Mouse (Mus musculus) intestine, embryonic 15.5 days (tissue): ENCODE measurements around the gene Eef1akmt3. TPM values are rescaled to one million over a fixed set of nuclear protein-coding genes. Genes with fewer than 3 reads are reported as not detected.

Source experiments
- ATAC-seq: fragments of 200-750 bp; cut with Nextera tagmentation; 2 replicates; pipeline ENCODE4 v1.8.0; 2017; ENCODE audit warnings: moderate TSS enrichment, moderate library complexity
- H3K27ac ChIP-seq: fragments of 300-500 bp; sonication (generic); 2 replicates; pipeline ENCODE4 v1.5.1; 2015; ENCODE audit warnings: mild to moderate bottlenecking, inconsistent platforms
- H3K27me3 ChIP-seq: fragments of 300-500 bp; sonication (generic); replicated peaks from 2 replicates; pipeline ENCODE4 v1.6.1; 2015; ENCODE audit warnings: inconsistent platforms
- H3K36me3 ChIP-seq: fragments of 300-500 bp; sonication (generic); 2 replicates; pipeline ENCODE4 v1.6.1; 2015; ENCODE audit warnings: inconsistent platforms
- H3K4me1 ChIP-seq: fragments of 300-500 bp; sonication (generic); replicated peaks from 2 replicates; pipeline ENCODE4 v1.6.1; 2015; ENCODE audit warnings: inconsistent platforms
- H3K4me2 ChIP-seq: fragments of 300-500 bp; sonication (generic); replicated peaks from 2 replicates; pipeline ENCODE4 v1.6.1; 2015; ENCODE audit warnings: mild to moderate bottlenecking, inconsistent platforms
- H3K4me3 ChIP-seq: fragments of 300-500 bp; sonication (generic); replicated peaks from 2 replicates; pipeline ENCODE4 v1.5.1; 2015; ENCODE audit warnings: inconsistent platforms
- H3K9ac ChIP-seq: fragments of 300-500 bp; sonication (generic); 2 replicates; pipeline ENCODE4 v1.6.1; 2015; ENCODE audit warnings: inconsistent platforms
- H3K9me3 ChIP-seq: fragments of 300-500 bp; sonication (generic); 2 replicates; pipeline ENCODE4 v1.6.1; 2016; ENCODE audit warnings: inconsistent platforms
- WGBS: fragments of 180-500 bp; shearing (Covaris S2); methylation state at CpG from one replicate; pipeline ENCODE4 v1.1.7; 2015; 5-methylcytosine and 5-hydroxymethylcytosine counted together
- polyA plus RNA-seq: library from polyadenylated mRNA; unstranded; fragments of >200 nt; fragmentation: Nextera tagmentation; extraction: Ambion mirVana; gene quantifications from 2 replicates; pipeline ENCODE4 v1.2.1, GENCODE M21; 2015

The Eef1akmt3 gene
- polyA plus RNA-seq, 1 experiment from 2014 or later: 0.40 TPM

DNA sequence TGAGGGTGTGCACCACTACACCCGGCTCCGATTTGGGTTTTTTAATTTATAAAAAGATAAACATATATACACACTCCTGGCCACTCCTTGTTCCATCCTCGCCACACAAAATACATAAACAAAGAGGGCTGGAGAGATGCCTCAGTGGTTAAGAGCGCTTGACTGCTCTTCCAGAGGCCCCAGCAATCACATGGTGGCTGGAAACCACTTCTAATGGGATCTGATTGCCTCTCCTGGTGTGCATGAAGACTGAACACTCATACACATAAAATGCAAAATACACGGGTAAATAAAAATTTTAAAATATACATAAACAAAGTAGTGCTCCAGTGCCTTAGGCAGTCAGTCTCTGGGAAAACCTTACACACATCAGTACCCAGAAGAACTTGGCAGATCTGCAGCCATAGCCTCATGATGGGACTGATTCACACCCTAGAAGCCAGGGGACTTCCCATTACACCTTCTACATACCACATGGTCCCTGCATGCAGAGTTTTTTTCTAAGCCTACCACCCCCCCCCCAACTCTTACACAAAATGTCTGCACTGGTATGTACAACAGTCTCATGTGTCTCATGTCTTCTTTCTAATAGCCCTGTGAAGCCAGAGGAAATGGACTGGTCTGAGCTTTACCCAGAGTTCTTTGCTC, 1.3 kb upstream of the Eef1akmt3 start:
- peak overlapping the region; percentile 85 for H3K4me3 ChIP-seq
- 0 out of 2 replicates have a peak, but pooled peaks cover 2% of the 10 kb centered on the region for H3K36me3 ChIP-seq
- peak overlapping the region; percentile 69 for H3K9ac ChIP-seq
- peaks cover 6% of the 10 kb centered on the region for H3K27me3 ChIP-seq
- no peaks in the 10 kb centered on the region for H3K9me3 ChIP-seq
- peak; percentile 10 for ATAC-seq
- peaks cover 11% of the 10 kb centered on the region for H3K4me1 ChIP-seq
- WGBS: 16% methylated on average over 5 of the region's 5 CpGs
- peak overlapping the region; percentile 97 for H3K4me2 ChIP-seq
- peak overlapping the region; percentile 71 for H3K27ac ChIP-seq

DNA sequence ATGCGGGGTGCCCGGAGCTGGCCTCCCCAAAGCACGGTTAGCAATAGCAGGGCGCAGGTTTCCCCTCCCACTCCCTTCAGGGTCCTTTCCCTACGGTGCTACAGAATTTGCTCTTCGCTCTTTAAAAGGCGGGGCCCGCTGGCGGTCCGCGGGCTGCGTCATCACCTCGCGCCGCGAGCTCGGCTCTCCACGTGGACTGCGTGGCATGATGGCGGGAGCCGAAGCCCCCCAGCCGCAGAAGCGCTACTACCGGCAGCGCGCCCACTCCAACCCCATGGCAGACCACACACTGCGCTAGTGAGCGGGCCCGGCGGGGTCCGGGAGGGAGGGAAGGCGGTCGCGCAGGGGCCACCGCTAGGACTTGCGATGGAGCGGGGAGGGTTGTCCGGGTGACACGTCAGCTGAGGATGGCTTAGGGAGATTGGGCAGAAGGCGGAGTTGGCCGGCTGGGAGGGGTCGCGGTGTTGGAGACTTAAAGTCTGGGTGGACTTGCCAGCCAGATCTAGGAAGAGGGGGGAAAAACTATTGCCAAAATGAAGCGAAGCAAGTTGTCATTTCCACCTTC, 543 bp upstream of the Eef1akmt3 start:
- Histone ChIP-seq H3K9ac (peak overlapping the region; percentile 69), H3K4me3 (peak overlapping the region; percentile 85), H3K9me3 (no peaks in the 10 kb centered on the region), H3K4me2 (peak overlapping the region; percentile 97), H3K36me3 (0 out of 2 replicates have a peak, but pooled peaks cover 2% of the 10 kb centered on the region), H3K27ac (peak overlapping the region; percentile 71), H3K27me3 (0 out of 2 replicates have a peak, but pooled peaks cover 3% of the 10 kb centered on the region), H3K4me1 (peaks cover 11% of the 10 kb centered on the region)
- peak; percentile 92 for ATAC-seq
- under 1% methylated on average over 38 of the region's 44 CpGs for WGBS

DNA sequence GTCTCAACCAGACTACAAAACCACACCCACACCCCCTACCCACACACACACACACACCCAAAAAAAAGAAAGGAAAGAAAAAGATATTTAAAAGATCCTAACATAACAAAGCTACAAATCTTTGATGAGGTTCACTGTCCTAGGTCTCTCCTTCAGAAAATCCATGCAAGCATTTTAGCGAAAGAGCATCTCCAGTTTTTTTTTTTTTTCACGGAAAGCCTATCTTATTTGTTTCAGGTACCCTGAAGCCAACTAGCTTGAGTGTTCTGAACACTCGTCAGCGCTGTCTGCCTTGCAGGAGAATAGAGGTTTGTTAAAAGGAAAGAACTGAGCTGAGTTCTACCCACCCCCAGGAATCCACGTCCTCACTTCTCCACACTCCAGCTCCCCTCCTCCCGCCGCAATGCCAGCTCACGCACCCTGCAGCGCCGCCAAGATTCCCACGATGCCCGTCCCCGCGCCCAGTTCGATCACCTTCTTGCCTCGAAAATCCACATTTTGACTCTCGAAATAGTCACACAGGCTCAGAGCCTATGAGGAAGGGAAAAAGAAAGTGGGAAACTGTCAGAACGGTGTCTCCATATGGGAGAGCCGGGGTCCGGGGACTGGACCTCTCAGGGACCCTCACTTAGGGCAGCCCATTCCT, 621 bp downstream of the Eef1akmt3 start:
- Histone ChIP-seq H3K4me1 (peaks cover 11% of the 10 kb centered on the region), H3K9ac (peak overlapping the region; percentile 69), H3K36me3 (no peaks in the 10 kb centered on the region), H3K27me3 (0 out of 2 replicates have a peak, but pooled peaks cover 3% of the 10 kb centered on the region), H3K9me3 (no peaks in the 10 kb centered on the region), H3K4me3 (peak overlapping the region; percentile 85), H3K27ac (no peak overlapping the region; the same call in 1 of the 2 replicates), H3K4me2 (peak overlapping the region; percentile 97)
- ATAC-seq: no peak
- WGBS: 2% methylated on average over 20 of the region's 20 CpGs

DNA sequence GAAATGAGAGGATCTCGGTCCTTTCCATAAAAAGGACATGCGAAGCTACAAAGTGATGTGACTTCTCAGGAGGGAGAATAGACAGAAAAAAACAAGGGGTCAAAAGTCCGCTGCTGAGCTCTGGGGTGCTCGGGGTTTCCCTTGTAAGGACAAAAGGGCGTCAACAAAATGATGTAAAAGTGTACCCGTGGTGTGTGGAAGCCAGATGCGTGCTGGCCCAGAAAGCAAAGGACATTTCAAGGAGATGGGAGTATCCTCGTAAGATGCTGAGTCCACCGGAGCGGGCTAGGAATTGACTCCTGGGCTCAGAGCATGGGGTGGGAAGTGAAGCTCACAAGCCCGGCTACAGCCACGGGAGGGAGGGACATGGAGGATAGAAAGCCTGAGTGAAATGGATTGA, 3.7 kb downstream of the Eef1akmt3 start:
- Histone ChIP-seq H3K9ac (no peak overlapping the region), H3K27ac (no peak overlapping the region), H3K36me3 (no peaks in the 10 kb centered on the region), H3K9me3 (no peaks in the 10 kb centered on the region), H3K4me3 (no peak overlapping the region), H3K4me2 (no peak overlapping the region), H3K27me3 (0 out of 2 replicates have a peak, but pooled peaks cover 3% of the 10 kb centered on the region), H3K4me1 (peaks cover 9% of the 10 kb centered on the region)
- no peak for ATAC-seq
- WGBS: 75% methylated on average over 12 of the region's 12 CpGs

DNA sequence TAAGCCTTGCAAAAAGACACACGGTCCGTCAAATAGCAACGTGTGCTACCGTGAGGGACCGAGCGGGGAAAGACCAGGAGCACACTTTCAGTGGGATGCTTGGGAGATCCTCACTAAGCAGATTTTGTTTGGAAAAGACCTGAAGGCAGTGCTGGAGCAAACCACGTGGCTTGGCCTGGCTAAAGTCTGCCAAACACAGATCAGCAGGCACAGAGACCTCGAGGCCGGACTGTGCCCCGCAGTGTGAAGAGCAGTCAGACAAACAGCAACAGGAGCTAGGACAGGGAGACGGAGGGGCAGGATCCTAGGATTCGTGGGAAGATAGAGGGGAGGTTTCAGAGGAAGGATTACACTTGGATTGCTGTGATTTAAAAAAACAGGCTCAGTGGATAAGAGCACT, 5.0 kb downstream of the Eef1akmt3 start:
- Histone ChIP-seq H3K9ac (no peak overlapping the region), H3K27me3 (0 out of 2 replicates have a peak, but pooled peaks cover 3% of the 10 kb centered on the region), H3K36me3 (no peaks in the 10 kb centered on the region), H3K4me3 (no peak overlapping the region), H3K27ac (no peak overlapping the region), H3K4me2 (no peak overlapping the region), H3K4me1 (peaks cover 5% of the 10 kb centered on the region; the same call in 1 of the 2 replicates), H3K9me3 (no peaks in the 10 kb centered on the region)
- WGBS: 76% methylated on average over 12 of the region's 12 CpGs
- no peak for ATAC-seq

DNA sequence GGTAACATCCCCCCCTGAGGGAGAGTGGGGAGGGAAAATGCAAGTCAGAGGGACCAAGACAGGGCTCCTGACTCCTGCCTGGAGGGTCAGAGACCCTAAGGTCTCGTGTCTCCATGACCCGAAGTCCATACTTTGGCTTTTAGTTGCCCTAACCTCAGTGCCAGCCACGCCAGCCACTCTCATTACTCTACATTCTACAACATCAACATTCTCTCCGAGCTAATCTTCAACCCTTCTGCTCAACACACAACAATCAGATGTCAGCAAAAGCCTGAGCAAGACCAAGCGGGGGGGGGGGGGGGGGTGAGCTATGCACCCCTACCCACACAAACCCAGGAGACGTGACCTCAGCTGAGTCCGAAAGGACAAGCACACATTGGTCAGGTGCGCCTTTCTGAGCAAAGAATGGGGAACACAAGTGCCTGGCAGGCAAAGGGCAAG, 8.0 kb downstream of the Eef1akmt3 start:
- WGBS: 80% methylated on average over 8 of the region's 8 CpGs
- Histone ChIP-seq H3K9me3 (no peaks in the 10 kb centered on the region), H3K27me3 (no peaks in the 10 kb centered on the region), H3K4me2 (no peak overlapping the region), H3K4me3 (no peak overlapping the region), H3K4me1 (peaks cover 4% of the 10 kb centered on the region; the same call in 1 of the 2 replicates), H3K9ac (no peak overlapping the region), H3K27ac (no peak overlapping the region), H3K36me3 (0 out of 2 replicates have a peak, but pooled peaks cover 1% of the 10 kb centered on the region)
- ATAC-seq: no peak

DNA sequence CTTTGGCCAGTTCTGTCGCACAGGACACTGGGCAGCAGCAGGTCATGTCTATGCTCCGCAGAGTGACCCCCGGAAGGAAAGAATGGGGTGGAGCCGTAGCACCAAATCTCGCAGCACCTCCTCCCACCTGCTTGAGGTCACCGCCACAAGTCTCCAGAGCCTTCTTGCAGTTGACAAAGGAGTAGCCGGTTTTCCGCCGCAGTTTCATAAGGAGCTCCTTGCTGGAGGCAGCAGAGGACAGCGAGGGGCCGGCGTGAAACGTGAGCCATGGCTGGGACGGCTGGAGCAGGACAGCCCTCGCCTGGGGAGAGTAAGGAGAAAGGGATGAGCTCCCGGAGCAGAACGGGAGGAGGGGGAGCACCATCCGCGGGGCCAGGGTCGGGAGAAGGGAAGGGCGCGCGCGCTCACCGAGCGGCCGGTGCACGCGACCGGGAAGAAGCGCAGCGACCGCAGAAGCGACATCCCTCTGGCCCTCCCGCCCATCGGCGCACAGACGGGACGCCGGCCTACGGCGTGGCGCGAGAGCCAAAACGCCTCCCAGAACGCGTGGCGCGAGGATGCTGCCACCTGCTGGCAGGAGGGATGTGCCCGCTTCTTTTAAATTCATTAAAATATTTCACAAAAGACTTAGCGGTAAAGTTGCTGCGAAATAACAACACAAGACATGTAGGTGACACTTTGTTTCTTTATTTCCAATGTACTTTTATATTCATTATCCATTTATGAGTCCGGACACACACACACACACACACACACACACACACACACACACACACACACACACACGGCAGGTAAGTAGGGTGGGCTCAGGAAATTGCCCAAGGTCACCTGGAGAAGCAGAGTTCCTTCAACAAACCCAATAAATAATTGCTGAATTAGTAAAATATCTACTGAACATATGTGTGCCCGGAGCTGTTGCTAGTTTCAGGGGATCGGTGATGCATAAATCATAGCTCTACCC, 10.7 kb downstream of the Eef1akmt3 start, which contains the start of gene Tsfm:
Gene Tsfm (minus strand): TSS at position 505 of the 961 bp plus-strand sequence.
- H3K36me3 ChIP-seq: peaks cover 13% of the 10 kb centered on the region; the same call in 1 of the 2 replicates
- H3K4me2 ChIP-seq: peak within 1 kb of the TSS; percentile 63
- peak within 1 kb of the TSS; percentile 86 for H3K9ac ChIP-seq
- ATAC-seq: peak; percentile 92
- 5% methylated on average over 56 of the region's 56 CpGs for WGBS
- H3K27ac ChIP-seq: peak within 1 kb of the TSS; percentile 72
- peaks cover 4% of the 10 kb centered on the region; the same call in 1 of the 2 replicates for H3K4me1 ChIP-seq
- H3K9me3 ChIP-seq: no peaks in the 10 kb centered on the region
- H3K27me3 ChIP-seq: no peaks in the 10 kb centered on the region
- peak within 1 kb of the TSS; percentile 80 for H3K4me3 ChIP-seq

DNA sequence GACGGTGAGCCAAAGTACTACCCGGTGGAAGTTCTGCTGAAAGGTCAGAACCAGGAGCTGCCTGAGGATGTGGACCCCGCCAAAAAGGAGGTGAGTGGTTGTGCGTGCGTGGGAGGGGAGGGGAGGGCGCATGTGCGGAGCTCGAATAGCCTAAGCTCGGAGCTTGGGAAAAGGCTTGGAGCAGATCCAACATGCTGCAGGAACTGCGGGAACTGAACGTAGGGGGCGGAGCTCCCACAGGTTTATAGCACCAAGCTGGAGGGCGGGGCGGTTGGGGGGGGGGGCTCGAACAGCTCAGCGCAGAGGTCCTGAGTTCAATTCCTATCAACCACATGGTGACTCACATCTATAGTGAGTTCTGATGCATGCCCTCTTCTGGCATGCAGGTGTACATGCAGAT, 22.9 kb downstream of the Eef1akmt3 start:
- Histone ChIP-seq H3K4me1 (no peaks in the 10 kb centered on the region), H3K27ac (no peak overlapping the region), H3K9ac (no peak overlapping the region), H3K9me3 (no peaks in the 10 kb centered on the region), H3K4me2 (no peak overlapping the region), H3K27me3 (no peaks in the 10 kb centered on the region), H3K36me3 (peaks cover 4% of the 10 kb centered on the region; the same call in 1 of the 2 replicates), H3K4me3 (no peak overlapping the region)
- ATAC-seq: no peak
- WGBS: 73% methylated on average over 16 of the region's 16 CpGs

DNA sequence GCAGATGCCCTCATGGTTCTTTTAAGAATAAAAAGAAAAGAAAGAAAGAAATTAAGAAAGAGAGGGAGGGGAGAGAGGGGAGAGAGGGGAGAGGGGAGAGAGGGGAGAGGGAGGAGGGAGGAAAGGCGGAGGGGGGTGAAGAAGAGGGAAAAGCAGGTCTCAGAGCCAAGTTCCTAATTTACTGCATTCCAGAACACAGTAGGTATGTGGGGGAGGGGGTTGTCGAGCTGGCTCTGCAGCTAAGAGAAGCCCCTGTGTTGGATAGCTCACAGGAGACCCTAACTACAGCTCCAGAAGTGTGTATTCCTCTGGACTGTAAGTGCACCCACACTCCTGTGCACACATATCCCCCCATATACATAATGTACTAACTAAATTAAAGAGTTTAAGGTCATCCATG, 24.2 kb downstream of the Eef1akmt3 start:
- ATAC-seq: no peak
- Histone ChIP-seq H3K9ac (no peak overlapping the region), H3K4me2 (no peak overlapping the region), H3K9me3 (no peaks in the 10 kb centered on the region), H3K27ac (no peak overlapping the region), H3K36me3 (no peaks in the 10 kb centered on the region), H3K4me3 (no peak overlapping the region), H3K27me3 (no peaks in the 10 kb centered on the region), H3K4me1 (no peaks in the 10 kb centered on the region)
- 18% methylated on average over 2 of the region's 2 CpGs for WGBS

DNA sequence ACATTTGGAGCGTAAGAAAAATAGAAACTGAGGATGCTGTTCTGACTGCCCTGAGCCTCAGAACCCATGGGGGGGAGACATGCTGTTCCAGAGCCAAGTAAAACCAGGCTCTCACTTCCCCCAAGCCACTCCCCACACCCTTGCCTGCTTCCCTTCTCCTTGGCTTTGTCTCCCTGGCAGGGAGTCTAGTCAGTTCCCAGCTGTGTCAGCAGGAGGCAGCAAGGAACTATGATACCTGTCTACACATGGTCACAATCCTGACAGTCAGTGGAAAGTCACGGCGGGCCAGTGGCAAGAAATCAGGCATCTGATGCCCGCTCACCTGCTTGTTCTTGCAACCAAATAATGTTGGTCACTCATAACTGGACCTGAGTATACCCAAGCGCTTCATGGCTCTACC, 24.8 kb downstream of the Eef1akmt3 start:
- H3K4me3 ChIP-seq: no peak overlapping the region
- H3K9ac ChIP-seq: no peak overlapping the region
- no peak overlapping the region for H3K4me2 ChIP-seq
- H3K27me3 ChIP-seq: no peaks in the 10 kb centered on the region
- no peak overlapping the region for H3K27ac ChIP-seq
- 59% methylated on average over 5 of the region's 5 CpGs for whole genome bisulfite sequencing
- no peaks in the 10 kb centered on the region for H3K36me3 ChIP-seq
- no peaks in the 10 kb centered on the region for H3K9me3 ChIP-seq
- peak; percentile 36; the same call in 1 of the 2 replicates for ATAC-seq
- no peaks in the 10 kb centered on the region for H3K4me1 ChIP-seq

DNA sequence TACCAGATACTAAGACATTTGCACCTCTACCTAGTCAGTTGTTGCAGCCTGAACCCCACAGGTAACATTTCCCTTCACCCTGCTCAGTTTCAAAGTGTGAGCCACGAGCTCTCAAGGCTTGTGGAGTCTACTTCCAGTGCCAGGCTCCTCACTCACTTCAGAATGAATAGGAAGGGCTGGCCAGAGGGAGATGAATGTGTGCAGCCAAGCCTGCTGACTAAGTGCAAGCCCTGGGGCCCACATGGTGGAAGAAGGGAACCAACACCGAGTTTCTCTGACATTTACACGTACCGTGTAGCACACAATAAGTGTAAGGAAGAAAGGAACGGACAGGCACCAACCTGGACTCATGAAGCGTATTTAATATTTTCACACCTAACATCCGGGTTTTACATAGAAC, 37.5 kb downstream of the Eef1akmt3 start:
- Histone ChIP-seq H3K9me3 (no peaks in the 10 kb centered on the region), H3K36me3 (peaks cover 11% of the 10 kb centered on the region), H3K27me3 (no peaks in the 10 kb centered on the region), H3K4me1 (no peaks in the 10 kb centered on the region), H3K27ac (no peak overlapping the region), H3K4me3 (no peak overlapping the region), H3K4me2 (no peak overlapping the region), H3K9ac (no peak overlapping the region)
- ATAC-seq: no peak
- WGBS: 80% methylated on average over 7 of the region's 7 CpGs
